Mouse (Mus musculus): ENCODE measurements around the gene Prr15. TPM values are rescaled to one million over a fixed set of nuclear protein-coding genes. Genes with fewer than 3 reads are reported as not detected.

Prr15 gene
- total RNA-seq, 2 experiments from 2014 or later: 2.4 to 2.9 TPM

- no peak for DNase-seq
- intact Hi-C loops (cut with DNase I): no loop called here
Observed at GRCm38 (mm10) chr6:54379356-54379755, 53.7 kb downstream of the Prr15 start.

Other genes starting within 250 kb of the Prr15 start
- 10 to 100 TPM; 20.9 to 25.7 TPM for gene Wipf3, start 103.8 kb downstream of the Prr15 start, total RNA-seq (2021)
- gene Scrn1, start 240.7 kb downstream of the Prr15 start, total RNA-seq (2021): 10 to 100 TPM in 1 of 2 experiments, 1 to 10 TPM in 1; 9.7 to 12.8 TPM

Data from heart, postnatal 14 days (tissue).